Mouse (Mus musculus) kidney, postnatal 25 days (tissue): ENCODE measurements around the gene Dct.
A peak's percentile ranks its signal among the peaks of the same experiment; 100 is the strongest.

Source experiments
- DNase-seq, 2 experiments: peaks; one replicate each; pipeline ENCODE4 v3.0.0; 2021; ENCODE audit warnings: mixed read lengths in 2 of 2

The Dct gene

GRCm38 (mm10) chr14:118042066-118042762, 9.8 kb downstream of the Dct start:
- DNase-seq = no peak

- no peak for DNase-seq
These were observed 11.3 kb downstream of the Dct start for GRCm38 (mm10) chr14:118040550-118041250.

GRCm38 (mm10) chr14:118039074-118039473, 13.0 kb downstream of the Dct start:
- no peak for DNase-seq

DNA sequence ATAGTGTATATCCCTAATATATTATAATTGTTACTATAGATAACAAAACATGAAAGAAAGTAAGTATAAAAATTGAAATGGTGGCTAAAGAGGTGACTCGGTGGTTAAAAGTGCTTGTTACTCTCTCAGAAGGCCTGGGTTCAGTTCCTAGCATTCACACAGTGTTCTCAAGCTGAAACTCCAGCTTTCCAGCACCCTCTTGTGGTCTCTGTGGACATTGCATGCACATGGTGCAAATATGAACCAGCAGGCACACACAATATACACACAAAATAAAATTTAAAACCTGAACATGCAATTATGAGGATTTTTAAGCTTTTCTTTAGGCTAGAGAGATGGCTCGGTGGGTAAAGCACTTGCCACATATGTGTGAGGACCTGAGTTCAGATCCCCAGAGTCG, 24.5 kb downstream of the Dct start:
- DNase-seq = peak in 1 of 2 experiments; percentile 29

DNA sequence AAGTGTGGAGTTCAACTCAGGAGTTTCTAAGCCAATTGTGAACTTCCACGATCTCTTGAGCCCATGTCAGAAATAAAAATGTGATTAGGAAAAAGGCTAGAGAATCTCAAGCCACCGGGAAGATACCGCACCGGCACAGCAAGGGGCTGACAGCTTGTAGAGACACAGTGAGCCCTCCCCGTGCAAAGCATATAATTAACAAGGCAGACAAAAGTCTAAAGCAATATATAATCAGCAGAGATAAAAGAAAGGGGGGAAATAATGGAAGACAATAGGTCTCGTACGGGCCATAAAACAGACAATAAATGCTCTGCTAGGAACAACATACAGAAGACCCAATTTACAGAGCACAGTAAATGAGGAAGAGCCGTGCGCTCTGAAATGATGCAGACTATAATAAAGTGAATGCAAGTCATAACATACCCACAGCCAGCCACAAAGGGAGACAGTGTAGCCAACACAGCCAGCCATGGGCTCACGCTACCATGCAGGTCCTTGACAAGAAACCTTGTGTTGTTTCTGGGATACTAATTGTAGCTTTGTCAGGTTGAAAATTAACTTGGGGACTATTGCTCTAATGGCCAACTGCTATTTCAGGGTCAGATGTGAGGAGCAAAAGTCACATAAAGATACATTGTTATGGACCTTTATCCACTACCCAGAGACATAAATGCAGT, 30.0 kb downstream of the Dct start:
- no peak for DNase-seq

DNA sequence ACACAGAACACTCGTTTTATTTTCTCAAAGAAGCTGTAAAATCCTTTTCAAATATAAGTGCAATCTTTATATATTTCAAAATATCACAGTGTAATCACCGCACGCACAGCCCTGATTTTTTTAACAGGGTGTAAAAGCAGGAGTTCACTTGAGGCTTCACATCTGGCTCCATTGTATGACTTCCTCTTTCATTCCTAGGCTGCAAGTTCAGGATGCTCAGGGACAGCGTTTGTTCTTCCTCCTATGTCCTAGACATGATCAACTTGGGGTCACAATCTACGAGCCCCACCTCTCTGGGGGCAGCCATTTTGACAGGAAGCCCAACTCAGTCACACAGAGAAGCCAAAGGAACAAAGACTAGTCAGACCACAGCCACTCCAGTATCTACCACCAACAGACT, 32.7 kb downstream of the Dct start:
- no peak for DNase-seq

GRCm38 (mm10) chr14:118013237-118013636, 38.8 kb downstream of the Dct start:
- DNase-seq = no peak

- DNase-seq = no peak
These were observed 42.5 kb downstream of the Dct start for GRCm38 (mm10) chr14:118009541-118009940.

- peak; percentile 50 to 74 for DNase-seq
These were observed 46.3 kb downstream of the Dct start for GRCm38 (mm10) chr14:118005697-118006096.

GRCm38 (mm10) chr14:118004434-118004833, 47.6 kb downstream of the Dct start:
- no peak for DNase-seq

DNA sequence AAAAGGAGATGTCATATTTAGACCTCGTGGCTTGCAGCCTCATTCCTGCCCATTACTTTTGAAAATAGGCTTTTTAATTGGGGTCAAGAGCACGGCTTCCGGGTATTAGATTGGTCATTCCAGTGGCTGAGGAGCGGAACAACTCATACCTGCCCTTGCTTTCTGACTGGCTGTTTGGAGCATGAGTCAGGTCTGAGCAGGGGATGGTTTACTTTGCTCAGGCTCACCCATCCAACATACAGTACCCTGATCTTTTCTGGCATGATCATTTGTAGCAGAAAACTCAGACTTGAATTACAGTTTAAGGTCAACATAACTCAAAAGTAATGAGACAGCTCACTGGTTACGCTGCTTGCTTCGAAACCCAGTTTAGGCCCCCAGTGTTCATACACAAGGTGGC, 58.2 kb downstream of the Dct start:
- DNase-seq = no peak

- no peak for DNase-seq
These were observed 59.3 kb downstream of the Dct start for GRCm38 (mm10) chr14:117992600-117993256.

GRCm38 (mm10) chr14:117990203-117990602, 61.8 kb downstream of the Dct start:
- DNase-seq = no peak

- no peak for DNase-seq
These were observed 63.6 kb downstream of the Dct start for GRCm38 (mm10) chr14:117988444-117988843.

DNA sequence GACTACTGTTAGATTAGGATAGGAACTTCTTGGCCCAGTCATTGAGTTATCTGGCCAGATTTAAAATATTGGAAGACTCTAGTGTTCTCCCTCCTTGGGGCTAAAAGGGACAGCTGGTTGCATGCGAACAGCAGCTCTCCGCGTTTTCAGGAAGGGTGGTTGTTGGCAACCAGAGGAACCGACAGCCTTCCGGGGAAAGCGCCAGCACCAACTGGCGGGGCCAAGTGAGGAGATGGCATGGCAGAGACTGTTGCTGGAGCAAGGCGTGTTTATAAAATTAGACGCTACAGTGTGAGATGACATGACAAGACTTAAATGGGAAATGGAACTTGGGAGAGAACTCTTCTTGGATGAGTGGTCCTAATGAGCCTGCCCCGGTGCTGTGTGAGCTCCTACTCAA, 70.5 kb downstream of the Dct start:
- no peak for DNase-seq

GRCm38 (mm10) chr14:117972576-117972975, 79.5 kb downstream of the Dct start:
- no peak for DNase-seq
